Mouse (Mus musculus) kidney, embryonic 16.5 days (tissue): ENCODE data around the gene Fam71e2. TPM values are rescaled to one million over a fixed set of nuclear protein-coding genes. Genes with fewer than 3 reads are reported as not detected.

Experiments used
- ATAC-seq: fragments of 200-750 bp; cut with Nextera tagmentation; 2 replicates; pipeline ENCODE4 v1.8.0; 2017; ENCODE audit warnings: moderate TSS enrichment; ENCODE audit not compliant: low FRiP score, low TSS enrichment
- H3K27ac ChIP-seq: fragments of 300-500 bp; sonication (generic); 2 replicates; pipeline ENCODE4 v1.5.1; 2014; ENCODE audit warnings: low read length
- H3K27me3 ChIP-seq: fragments of 300-500 bp; sonication (generic); 2 replicates; pipeline ENCODE4 v1.6.1; 2014; ENCODE audit warnings: low read length, control low read depth, mixed read lengths; ENCODE audit not compliant: insufficient read depth
- H3K36me3 ChIP-seq: fragments of 300-500 bp; sonication (generic); 2 replicates; pipeline ENCODE4 v1.6.1; 2014; ENCODE audit warnings: low read length, control low read depth, mixed read lengths; ENCODE audit not compliant: insufficient read depth
- H3K4me1 ChIP-seq: fragments of 300-500 bp; sonication (generic); 2 replicates; pipeline ENCODE4 v1.6.1; 2014; ENCODE audit warnings: low read length, control low read depth, mixed read lengths; ENCODE audit not compliant: insufficient read depth
- H3K4me2 ChIP-seq: fragments of 300-500 bp; sonication (generic); replicated peaks from 2 replicates; pipeline ENCODE4 v1.6.1; 2014; ENCODE audit warnings: low read depth, low read length
- H3K4me3 ChIP-seq: fragments of 300-500 bp; sonication (generic); 2 replicates; pipeline ENCODE4 v1.5.1; 2014; ENCODE audit warnings: mild to moderate bottlenecking, low read length
- H3K9ac ChIP-seq: fragments of 300-500 bp; sonication (generic); replicated peaks from 2 replicates; pipeline ENCODE4 v1.6.1; 2014; ENCODE audit warnings: low read length
- H3K9me3 ChIP-seq: fragments of 300-500 bp; sonication (generic); 2 replicates; pipeline ENCODE4 v1.6.1; 2016; ENCODE audit warnings: low read length, control low read depth
- WGBS: fragments of 180-500 bp; shearing (Covaris S2); extraction: QIAGEN DNeasy Blood & Tissue Kit; methylation state at CpG from one replicate; pipeline ENCODE4 v1.1.7; 2014; 5-methylcytosine and 5-hydroxymethylcytosine counted together
- polyA plus RNA-seq: library from polyadenylated mRNA; unstranded; fragments of >200 nt; fragmentation: Nextera tagmentation; extraction: Ambion mirVana; gene quantifications from 2 replicates; pipeline ENCODE4 v1.2.1, GENCODE M21; 2015

Gene Fam71e2
- polyA plus RNA-seq, 1 experiment from 2014 or later, result not detected

GRCm38 (mm10) chr7:4782130-4782529, 11.0 kb upstream of the Fam71e2 start:
- H3K9ac ChIP-seq, result no peak overlapping the region
- H3K4me2 ChIP-seq, result no peak overlapping the region
- no peak overlapping the region for H3K27ac ChIP-seq
- H3K27me3 ChIP-seq, result peaks cover 18% of the 10 kb centered on the region
- ATAC-seq, result no peak
- WGBS, result 43% methylated on average over 3 of the region's 3 CpGs
- no peaks in the 10 kb centered on the region for H3K36me3 ChIP-seq
- no peaks in the 10 kb centered on the region for H3K9me3 ChIP-seq
- H3K4me1 ChIP-seq, result peaks cover 16% of the 10 kb centered on the region
- H3K4me3 ChIP-seq, result no peak overlapping the region

DNA sequence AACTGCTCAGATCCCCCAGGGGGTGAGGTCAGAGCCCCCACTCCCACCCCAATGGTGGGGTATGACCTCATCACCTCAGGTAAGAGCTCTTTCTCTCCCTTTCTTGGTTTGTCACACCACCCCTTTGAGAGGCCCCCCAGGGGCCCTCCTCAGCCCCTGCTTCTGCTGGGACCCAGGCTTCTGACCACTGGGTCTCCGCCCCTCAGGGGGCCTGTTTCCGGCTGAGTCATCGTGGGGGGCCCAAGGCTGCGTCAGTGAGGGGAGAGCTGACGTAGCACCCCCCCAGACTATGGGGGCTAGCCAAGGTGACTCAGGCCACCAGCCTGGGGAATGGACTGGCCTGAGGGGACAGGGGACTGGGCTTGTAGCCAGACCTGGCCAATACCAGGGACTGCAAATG, 8.8 kb upstream of the Fam71e2 start:
- no peaks in the 10 kb centered on the region for H3K36me3 ChIP-seq
- no peak overlapping the region for H3K9ac ChIP-seq
- no peak overlapping the region for H3K4me3 ChIP-seq
- peaks cover 38% of the 10 kb centered on the region for H3K27me3 ChIP-seq
- no peak for ATAC-seq
- 38% methylated on average over 5 of the region's 5 CpGs for WGBS
- H3K4me2 ChIP-seq, result no peak overlapping the region
- H3K27ac ChIP-seq, result no peak overlapping the region
- peaks cover 20% of the 10 kb centered on the region for H3K4me1 ChIP-seq
- no peaks in the 10 kb centered on the region for H3K9me3 ChIP-seq

- no peaks in the 10 kb centered on the region for H3K36me3 ChIP-seq
- H3K4me2 ChIP-seq, result peak overlapping the region; percentile 59
- no peak overlapping the region for H3K27ac ChIP-seq
- H3K4me3 ChIP-seq, result no peak overlapping the region
- H3K9ac ChIP-seq, result no peak overlapping the region
- no peaks in the 10 kb centered on the region for H3K9me3 ChIP-seq
- 5% methylated on average over 11 of the region's 20 CpGs for WGBS
- 0 out of 2 replicates have a peak, but pooled peaks have one; percentile 10 for ATAC-seq
- H3K4me1 ChIP-seq, result peaks cover 20% of the 10 kb centered on the region
- H3K27me3 ChIP-seq, result peaks cover 39% of the 10 kb centered on the region
Observed at GRCm38 (mm10) chr7:4777851-4778637, 6.9 kb upstream of the Fam71e2 start.

DNA sequence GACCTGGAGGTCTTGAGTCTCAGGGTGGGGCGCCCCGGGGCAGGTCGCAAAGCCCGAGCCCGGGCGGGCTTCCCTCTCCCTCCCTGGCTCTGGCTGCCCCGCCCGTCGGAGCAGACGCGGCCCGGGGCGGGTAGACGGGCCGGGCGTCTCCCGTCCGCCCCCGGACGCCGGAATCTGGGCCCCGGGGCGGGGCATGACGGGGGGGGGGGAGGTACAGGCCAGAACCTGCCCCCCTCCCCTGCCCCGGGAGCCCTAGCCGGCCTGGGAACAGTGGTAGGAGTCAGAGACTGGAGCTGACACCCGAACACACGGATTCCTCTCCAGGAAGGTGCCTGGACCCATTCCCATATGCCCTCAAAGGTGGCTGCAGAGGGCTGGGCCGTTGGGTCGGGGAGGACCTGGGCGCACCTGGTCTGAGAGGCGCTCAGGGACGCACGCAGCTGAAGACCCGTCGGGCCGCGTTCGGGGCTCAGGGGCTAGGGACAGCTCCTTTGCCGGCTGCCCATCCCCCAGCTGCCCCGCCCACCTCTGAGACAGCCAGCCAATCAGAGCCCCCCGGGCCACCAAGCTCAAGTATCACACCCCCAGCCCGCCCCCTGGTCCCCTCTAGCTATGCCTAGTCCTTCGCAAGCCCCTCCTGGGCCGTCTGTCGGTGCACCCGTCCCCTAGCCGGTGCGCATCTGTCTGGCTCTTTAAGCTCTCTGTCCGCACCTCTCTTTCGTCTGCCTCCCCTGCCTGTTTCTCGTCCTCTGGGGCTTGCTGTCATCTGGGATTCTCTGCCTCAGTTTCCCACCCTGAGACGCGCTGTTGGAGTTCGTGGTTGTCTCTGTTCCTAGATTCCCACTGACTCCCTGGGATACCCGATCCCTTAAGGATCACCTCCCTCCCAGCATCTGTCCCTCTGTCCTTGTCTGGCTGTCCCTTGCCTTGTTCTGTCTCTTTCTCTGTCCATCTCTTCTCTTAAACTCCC, 6.0 kb upstream of the Fam71e2 start:
- H3K9me3 ChIP-seq, result no peaks in the 10 kb centered on the region
- ATAC-seq, result peak; percentile 81
- 1% methylated on average over 36 of the region's 56 CpGs for WGBS
- peak overlapping the region; percentile 41 for H3K4me3 ChIP-seq
- H3K27me3 ChIP-seq, result peaks cover 39% of the 10 kb centered on the region
- no peaks in the 10 kb centered on the region for H3K36me3 ChIP-seq
- H3K27ac ChIP-seq, result no peak overlapping the region
- peak overlapping the region; percentile 31; the same call in 1 of the 2 replicates for H3K9ac ChIP-seq
- H3K4me2 ChIP-seq, result peak overlapping the region; percentile 59
- H3K4me1 ChIP-seq, result peaks cover 20% of the 10 kb centered on the region

DNA sequence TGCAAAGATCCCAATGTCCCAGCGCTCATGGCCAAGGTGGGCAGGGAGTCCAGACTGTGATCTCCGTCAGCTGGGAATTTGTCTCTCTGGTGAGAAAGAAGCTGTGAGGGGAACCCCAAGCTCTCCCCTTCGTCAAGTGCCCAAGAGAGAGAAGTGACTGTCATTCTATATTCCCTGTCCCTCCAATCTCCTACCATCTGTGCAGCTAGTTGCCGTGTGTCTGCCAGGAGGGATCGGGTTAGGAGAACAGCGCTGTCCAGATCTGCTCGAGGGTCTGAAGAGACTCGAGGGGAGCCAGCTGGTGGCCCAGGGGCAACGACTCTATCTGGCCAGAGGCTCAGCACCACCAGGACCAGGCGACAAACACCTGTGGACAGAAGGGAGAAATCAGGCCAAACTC, 5.0 kb upstream of the Fam71e2 start:
- Histone ChIP-seq H3K27ac (no peak overlapping the region), H3K9me3 (no peaks in the 10 kb centered on the region), H3K9ac (no peak overlapping the region), H3K36me3 (no peaks in the 10 kb centered on the region), H3K27me3 (peaks cover 39% of the 10 kb centered on the region), H3K4me3 (no peak overlapping the region), H3K4me2 (no peak overlapping the region), H3K4me1 (peaks cover 17% of the 10 kb centered on the region)
- WGBS, result 41% methylated on average over 10 of the region's 10 CpGs
- ATAC-seq, result no peak

- WGBS, result 16% methylated on average over 4 of the region's 4 CpGs
- H3K9ac ChIP-seq, result no peak overlapping the region; the same call in 1 of the 2 replicates
- H3K9me3 ChIP-seq, result no peaks in the 10 kb centered on the region
- no peaks in the 10 kb centered on the region; the same call in 1 of the 2 replicates for H3K27me3 ChIP-seq
- H3K36me3 ChIP-seq, result no peaks in the 10 kb centered on the region
- H3K4me2 ChIP-seq, result no peak overlapping the region
- no peak overlapping the region for H3K27ac ChIP-seq
- H3K4me1 ChIP-seq, result no peaks in the 10 kb centered on the region
- ATAC-seq, result no peak
- no peak overlapping the region for H3K4me3 ChIP-seq
Observed at GRCm38 (mm10) chr7:4764946-4765710, 6.0 kb downstream of the Fam71e2 start.

- Histone ChIP-seq H3K9me3 (no peaks in the 10 kb centered on the region), H3K27ac (no peak overlapping the region), H3K4me1 (no peaks in the 10 kb centered on the region), H3K4me2 (no peak overlapping the region), H3K36me3 (no peaks in the 10 kb centered on the region), H3K9ac (no peak overlapping the region), H3K27me3 (no peaks in the 10 kb centered on the region), H3K4me3 (no peak overlapping the region)
- 67% methylated on average over 1 of the region's 1 CpGs for WGBS
- no peak for ATAC-seq
Observed at GRCm38 (mm10) chr7:4759670-4760069, 11.4 kb downstream of the Fam71e2 start.

DNA sequence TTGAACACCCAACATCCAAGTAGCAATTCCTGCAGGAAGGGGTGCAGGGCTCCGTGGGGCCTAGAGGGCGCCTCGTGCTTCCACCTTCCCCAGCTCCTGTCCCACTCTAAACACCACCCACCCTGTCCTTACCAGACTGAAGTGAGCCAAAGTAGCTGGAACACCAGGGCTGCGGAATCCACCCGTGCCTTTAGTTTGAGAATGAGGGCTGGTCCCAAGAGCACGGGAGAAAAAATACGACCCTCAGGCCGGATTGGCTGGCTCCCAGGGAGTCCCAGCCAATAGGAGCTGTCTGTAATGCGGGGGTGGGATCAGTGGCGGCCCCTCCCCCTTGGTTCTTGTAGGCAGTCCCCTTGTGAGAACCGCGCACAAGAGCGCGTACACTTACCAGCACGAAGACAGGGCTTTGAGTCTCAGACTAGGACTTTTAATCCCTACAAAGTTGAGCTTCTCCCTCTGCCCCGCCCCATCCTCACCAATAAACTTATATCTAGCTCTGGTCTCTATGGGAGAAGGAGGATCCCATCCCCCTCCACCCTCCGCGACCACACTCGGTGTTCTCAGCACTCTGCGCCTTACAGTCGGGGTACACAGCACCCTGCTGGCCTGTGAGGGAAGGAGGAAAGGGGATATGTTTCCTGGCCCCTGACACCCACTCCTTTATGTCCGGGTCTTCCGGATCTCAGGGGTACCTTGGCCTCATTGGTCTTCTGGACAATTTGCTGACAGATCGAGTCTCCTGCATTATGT, 18.1 kb downstream of the Fam71e2 start, which contains the start of gene Cox6b2:
Gene Cox6b2 (minus strand): TSS at position 274 of the 750 bp plus-strand sequence.
- H3K9me3 ChIP-seq, result no peaks in the 10 kb centered on the region
- H3K4me1 ChIP-seq, result peaks cover 19% of the 10 kb centered on the region
- peak; percentile 95 for ATAC-seq
- H3K4me2 ChIP-seq, result peak within 1 kb of the TSS; percentile 74
- peak within 1 kb of the TSS; percentile 66 for H3K9ac ChIP-seq
- peak within 1 kb of the TSS; percentile 58 for H3K4me3 ChIP-seq
- peak within 1 kb of the TSS; percentile 80 for H3K27ac ChIP-seq
- H3K27me3 ChIP-seq, result no peaks in the 10 kb centered on the region
- H3K36me3 ChIP-seq, result peaks cover 6% of the 10 kb centered on the region; the same call in 1 of the 2 replicates
- 3% methylated on average over 24 of the region's 24 CpGs for WGBS
